Mouse (Mus musculus): Measurements from ENCODE around the gene Slc17a5. TPM values are rescaled to one million over a fixed set of nuclear protein-coding genes. Genes with fewer than 3 reads are reported as not detected.

The Slc17a5 gene
- polyA plus RNA-seq (2017; shearing (Covaris generic)): 10 to 100 TPM; 12.1 to 13.9 TPM

GRCm38 (mm10) chr9:78587914-78588313, at the start of gene Slc17a5:
Gene Slc17a5 (minus strand): TSS chr9:78588041.

GRCm38 (mm10) chr9:78615401-78616021, 27.7 kb upstream of the Slc17a5 start, which contains the start of gene Cd109:
Gene Cd109 (plus strand): TSS chr9:78615546.

GRCm38 (mm10) chr9:78488890-78489420, 98.9 kb downstream of the Slc17a5 start, which contains the start of gene Eef1a1:
Gene Eef1a1 (minus strand): TSS chr9:78489151.

Other genes with a start within 250 kb of the Slc17a5 start
- gene Gsta2, start 232.3 kb downstream of the Slc17a5 start, polyA plus RNA-seq (2017; shearing (Covaris generic)): 1 to 10 TPM in 1 of 2 experiments, under 1 TPM in 1; 0.49 to 3.4 TPM
- not detected for gene Dppa5a, start 219.9 kb downstream of the Slc17a5 start, polyA plus RNA-seq (2017; shearing (Covaris generic))
- 1 to 10 TPM in 1 of 2 experiments, under 1 TPM in 1; 0.23 to 1.2 TPM for gene Ooep, start 209.3 kb downstream of the Slc17a5 start, polyA plus RNA-seq (2017; shearing (Covaris generic))
- gene Ddx43, start 192.3 kb downstream of the Slc17a5 start, polyA plus RNA-seq (2017; shearing (Covaris generic)): 10 to 100 TPM in 1 of 2 experiments, 1 to 10 TPM in 1; 5.5 to 15.1 TPM
- gene Cgas, start 144.8 kb downstream of the Slc17a5 start, polyA plus RNA-seq (2017; shearing (Covaris generic)): 10 to 100 TPM in 1 of 2 experiments, 1 to 10 TPM in 1; 3.7 to 10.9 TPM
- gene Mto1, start 139.8 kb downstream of the Slc17a5 start, polyA plus RNA-seq (2017; shearing (Covaris generic)): 10 to 100 TPM; 27.3 to 35.9 TPM
- 1 to 10 TPM in 1 of 2 experiments, under 1 TPM in 1; 0.53 to 2.7 TPM for gene Gm17324, start 139.3 kb downstream of the Slc17a5 start, polyA plus RNA-seq (2017; shearing (Covaris generic))
- 1,000 to 10,000 TPM; 3,945 to 4,761 TPM for gene Eef1a1, start 98.9 kb downstream of the Slc17a5 start, polyA plus RNA-seq (2017; shearing (Covaris generic))
- gene Cd109, start 27.5 kb upstream of the Slc17a5 start, polyA plus RNA-seq (2017; shearing (Covaris generic)): 1 to 10 TPM in 1 of 2 experiments, under 1 TPM in 1; 0.28 to 1.6 TPM

All from inflammation-experienced regulatory T-cells (primary cell).